16 mouse cellular contexts compared by ENCODE assay signal in the genomic region with DNA sequence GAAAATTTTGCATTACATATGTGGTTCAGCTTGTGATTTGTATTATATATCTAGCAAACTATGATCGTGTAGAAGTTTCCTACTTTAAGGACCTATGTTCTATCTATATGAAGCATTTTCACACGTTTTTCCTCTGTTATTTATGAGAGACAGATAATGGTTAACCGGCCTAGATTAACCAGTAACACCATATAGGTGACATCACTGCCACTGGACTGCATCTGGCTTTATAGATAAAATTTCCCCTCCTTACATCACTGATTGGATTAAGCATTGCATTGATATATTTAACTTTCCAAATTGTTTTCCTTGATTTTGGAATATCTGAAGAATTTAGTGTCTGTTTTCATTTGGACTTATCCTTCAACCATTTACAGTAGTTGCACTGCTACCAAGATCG.
"Had no signal": no experiment of that assay in that cellular context is flagged by ENCODE, and none has a peak within 500 bp of the region (broad histone marks: within the 10 kb centered on the region; RNA-seq: fewer than 3 reads in every experiment).

No protein-coding gene starts in this region.

- H3K27ac ChIP-seq: neural tube, embryonic 13.5 days; neural tube, embryonic 15.5 days; stomach, embryonic 15.5 days; stomach, postnatal 0 days had no signal

- H3K9me3 ChIP-seq: neural tube, embryonic 13.5 days; neural tube, embryonic 15.5 days; stomach, embryonic 15.5 days had no signal

- H3K9ac ChIP-seq: neural tube, embryonic 13.5 days; neural tube, embryonic 15.5 days; stomach, embryonic 15.5 days had no signal

- DNase-seq: retina, postnatal 1 day; right cerebral cortex, adult 18-20 months; right cerebral cortex, postnatal 14 days; right cerebral cortex, postnatal 25 days; right cerebral cortex, postnatal 4 days; spleen, adult 18-20 months; thymus, adult 18-20 months; thymus, adult 2 months; thymus, postnatal 14 days; thymus, postnatal 25 days; thymus, postnatal 36 days; thymus, postnatal 4 days had no signal

- H3K4me1 ChIP-seq: neural tube, embryonic 13.5 days; neural tube, embryonic 15.5 days; stomach, embryonic 15.5 days had no signal

- H3K36me3 ChIP-seq: neural tube, embryonic 13.5 days; neural tube, embryonic 15.5 days; stomach, embryonic 15.5 days had no signal

- H3K27me3 ChIP-seq: neural tube, embryonic 13.5 days; neural tube, embryonic 15.5 days; stomach, embryonic 15.5 days had no signal

- H3K4me3 ChIP-seq: neural tube, embryonic 13.5 days; neural tube, embryonic 15.5 days; stomach, embryonic 15.5 days had no signal

- H3K4me2 ChIP-seq: neural tube, embryonic 13.5 days; neural tube, embryonic 15.5 days; stomach, embryonic 15.5 days had no signal
